Mouse (Mus musculus): ENCODE results near the gene Cyth4. TPM values are rescaled to one million over a fixed set of nuclear protein-coding genes. Genes with fewer than 3 reads are reported as not detected.

The Cyth4 gene
- polyA plus RNA-seq (2015; fragmentation: Nextera tagmentation; extraction: Ambion mirVana), result 22.1 and 29.7 TPM in 2 replicates

DNA sequence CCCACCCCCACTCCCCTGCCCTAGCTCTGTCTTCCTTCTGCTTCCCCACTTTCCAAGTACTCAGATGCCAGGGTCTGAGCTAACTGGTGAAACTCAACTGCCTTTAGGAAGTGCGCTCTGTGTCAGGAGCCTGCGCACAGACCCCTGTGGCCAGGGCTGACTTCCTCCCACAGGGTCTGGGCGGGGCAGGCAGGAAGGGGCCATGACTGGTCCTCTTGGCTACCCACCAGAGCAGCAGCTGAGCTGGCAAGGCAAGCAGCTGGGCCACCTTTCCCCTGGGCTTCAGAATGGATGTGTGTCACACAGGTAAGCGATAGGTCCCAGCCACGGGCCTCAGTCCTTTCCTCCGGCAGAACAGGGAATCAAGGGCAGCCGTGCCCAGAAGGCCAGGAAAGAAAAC, at the start of gene Cyth4:
Gene Cyth4, plus strand, starts transcription at position 134 of the 400 bp plus-strand sequence.

DNA sequence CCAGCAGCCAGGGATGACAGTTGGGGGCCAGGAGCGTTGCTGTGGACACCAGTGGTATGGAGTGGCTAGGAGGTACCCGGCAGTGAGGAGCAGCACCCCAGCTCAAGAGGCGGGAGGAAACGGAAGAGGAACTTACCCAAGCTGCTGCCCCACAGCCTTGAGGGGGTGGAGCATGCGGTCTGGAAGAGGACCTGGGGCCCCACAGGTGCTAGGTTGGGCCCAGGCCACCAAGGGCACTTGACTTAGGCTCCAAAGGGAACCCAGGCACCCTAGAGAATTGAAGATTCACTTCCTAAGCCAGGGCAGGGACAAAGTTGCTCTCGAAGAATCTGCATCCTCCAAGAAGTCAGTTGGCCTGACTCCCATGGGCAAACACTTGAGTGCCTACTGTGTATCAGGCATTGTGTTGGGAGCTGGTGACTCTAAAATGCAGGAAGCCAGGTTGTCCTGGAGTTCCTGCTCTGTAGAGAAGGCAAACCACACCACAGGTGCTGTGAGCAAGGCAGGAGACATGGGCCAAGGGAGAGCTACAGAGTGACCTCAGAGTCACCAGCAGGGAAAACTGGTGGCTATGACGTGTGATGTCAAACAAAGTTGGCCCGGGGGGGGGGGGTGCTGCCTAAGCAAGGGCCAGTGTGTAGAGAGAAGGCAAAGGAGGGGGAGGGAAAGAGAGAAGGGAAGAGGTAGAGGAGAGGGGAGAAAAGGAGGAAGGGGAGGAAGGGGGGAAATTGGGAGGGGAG, 24.0 kb upstream of the Cyth4 start, which contains the start of gene Rac2:
Gene Rac2, minus strand, starts transcription at position 126 of the 740 bp plus-strand sequence.

Other genes starting within 250 kb of the Cyth4 start
- gene Tex33, start 201.1 kb upstream of the Cyth4 start, polyA plus RNA-seq (2015; fragmentation: Nextera tagmentation; extraction: Ambion mirVana), result not detected in 2 replicates
- 28.7 and 36.2 TPM in 2 replicates for gene Tst, start 191.1 kb upstream of the Cyth4 start, polyA plus RNA-seq (2015; fragmentation: Nextera tagmentation; extraction: Ambion mirVana)
- 5.7 and 5.9 TPM in 2 replicates for gene Mpst, start 190.6 kb upstream of the Cyth4 start, polyA plus RNA-seq (2015; fragmentation: Nextera tagmentation; extraction: Ambion mirVana)
- gene Kctd17, start 168.5 kb upstream of the Cyth4 start, polyA plus RNA-seq (2015; fragmentation: Nextera tagmentation; extraction: Ambion mirVana), result 15.1 and 17.1 TPM in 2 replicates
- 0.11 and 0.30 TPM in 2 replicates for gene Tmprss6, start 128.4 kb upstream of the Cyth4 start, polyA plus RNA-seq (2015; fragmentation: Nextera tagmentation; extraction: Ambion mirVana)
- 2.8 and 4.1 TPM in 2 replicates for gene Il2rb, start 101.8 kb upstream of the Cyth4 start, polyA plus RNA-seq (2015; fragmentation: Nextera tagmentation; extraction: Ambion mirVana)
- gene C1qtnf6, start 65.6 kb upstream of the Cyth4 start, polyA plus RNA-seq (2015; fragmentation: Nextera tagmentation; extraction: Ambion mirVana), result 8.1 and 10.1 TPM in 2 replicates
- not detected in 2 replicates for gene Sstr3, start 52.4 kb upstream of the Cyth4 start, polyA plus RNA-seq (2015; fragmentation: Nextera tagmentation; extraction: Ambion mirVana)
- gene Rac2, start 24.3 kb upstream of the Cyth4 start, polyA plus RNA-seq (2015; fragmentation: Nextera tagmentation; extraction: Ambion mirVana), result 213 and 273 TPM in 2 replicates
- gene Elfn2, start 121.7 kb downstream of the Cyth4 start, polyA plus RNA-seq (2015; fragmentation: Nextera tagmentation; extraction: Ambion mirVana), result 0.05 TPM in 2 replicates
- 12.7 and 15.6 TPM in 2 replicates for gene Mfng, start 176.4 kb downstream of the Cyth4 start, polyA plus RNA-seq (2015; fragmentation: Nextera tagmentation; extraction: Ambion mirVana)
- 2.0 and 2.5 TPM in 2 replicates for gene Card10, start 206.0 kb downstream of the Cyth4 start, polyA plus RNA-seq (2015; fragmentation: Nextera tagmentation; extraction: Ambion mirVana)
- gene Cdc42ep1, start 245.6 kb downstream of the Cyth4 start, polyA plus RNA-seq (2015; fragmentation: Nextera tagmentation; extraction: Ambion mirVana), result 19.1 and 24.8 TPM in 2 replicates

Data from spleen, postnatal 0 days (tissue).